ENCODE assay signal across 8 mouse cellular contexts in the genomic region with DNA sequence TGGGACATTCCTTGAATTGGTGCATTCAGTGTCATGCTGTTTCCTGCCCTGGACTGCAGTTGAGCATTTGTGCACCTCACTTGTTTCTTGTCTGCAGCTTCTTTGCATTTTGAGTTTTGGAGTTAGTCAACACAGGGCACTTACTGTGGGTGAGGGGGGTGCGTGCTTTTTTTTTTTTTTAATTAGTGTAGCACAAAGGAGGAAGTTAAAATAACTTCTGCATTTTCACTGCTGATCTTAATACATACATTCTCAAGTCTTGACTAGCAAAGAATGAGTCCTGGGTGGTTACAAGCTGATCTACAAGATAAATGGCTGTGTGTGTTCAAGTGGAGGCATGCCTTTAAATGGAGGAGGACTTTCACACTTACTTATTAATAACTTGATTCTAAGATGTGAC. TPM values are rescaled to one million over a fixed set of nuclear protein-coding genes. Genes with fewer than 3 reads are reported as not detected.
DNase-seq lines count a peak whose midpoint lies in the region; ATAC-seq and TF ChIP-seq lines count a peak whose summit lies in the region.

No protein-coding gene starts in this region.

- peak overlapping the region; percentile 77 for H3K4me2 ChIP-seq in heart, postnatal 0 days (ENCODE audit: low read depth, low read length)
- peak overlapping the region; percentile 74 for H3K4me2 ChIP-seq in hindbrain, embryonic 15.5 days
- peak overlapping the region; percentile 94 for H3K4me2 ChIP-seq in midbrain, embryonic 14.5 days (ENCODE audit: low read length)

- intact Hi-C loops in heart, postnatal 36 days (cut with DNase I): no loop called here

- no peak overlapping the region for H3K27ac ChIP-seq in heart, postnatal 0 days (ENCODE audit: low read depth)
- H3K27ac ChIP-seq in hindbrain, embryonic 15.5 days (replicated peaks): no peak overlapping the region
- no peak overlapping the region for H3K27ac ChIP-seq in midbrain, embryonic 14.5 days (replicated peaks; ENCODE audit: low read depth, low read length)

- no peak for TF ChIP-seq CTCF in heart, postnatal 0 days (IDR thresholded peaks at IDR 0.05; ENCODE audit: low read depth)

- peak overlapping the region; percentile 95 for H3K4me3 ChIP-seq in heart, postnatal 0 days (ENCODE audit: low read depth, low read length)
- H3K4me3 ChIP-seq in hindbrain, embryonic 15.5 days: peak overlapping the region; percentile 98
- H3K4me3 ChIP-seq in midbrain, embryonic 14.5 days (replicated peaks; ENCODE audit: low read depth, low read length): peak overlapping the region; percentile 96

- H3K27me3 ChIP-seq in heart, postnatal 0 days (ENCODE audit: control insufficient read depth, insufficient read depth, low read length): no peaks in the 10 kb centered on the region
- no peaks in the 10 kb centered on the region for H3K27me3 ChIP-seq in hindbrain, embryonic 15.5 days
- no peaks in the 10 kb centered on the region for H3K27me3 ChIP-seq in midbrain, embryonic 14.5 days (ENCODE audit: control insufficient read depth, insufficient read depth, low read length)

- no peaks in the 10 kb centered on the region for H3K9me3 ChIP-seq in heart, postnatal 0 days (replicated peaks; ENCODE audit: control insufficient read depth, low read length)
- H3K9me3 ChIP-seq in hindbrain, embryonic 15.5 days: no peaks in the 10 kb centered on the region
- H3K9me3 ChIP-seq in midbrain, embryonic 14.5 days (ENCODE audit: control insufficient read depth, low read length): no peaks in the 10 kb centered on the region

- ATAC-seq in heart, postnatal 0 days (ENCODE audit: insufficient read depth, low read depth): no peak
- ATAC-seq in activated CD4-positive, CD25-positive, alpha-beta regulatory T cell, adult 4 months: peak; percentile 8
- no peak for ATAC-seq in hindbrain, embryonic 15.5 days (ENCODE audit: low FRiP score, low read depth)
- no peak for ATAC-seq in midbrain, embryonic 14.5 days (ENCODE audit: low FRiP score, low TSS enrichment)

- peaks cover 42% of the 10 kb centered on the region for H3K4me1 ChIP-seq in heart, postnatal 0 days (ENCODE audit: control insufficient read depth, insufficient read depth)
- H3K4me1 ChIP-seq in hindbrain, embryonic 15.5 days (replicated peaks): peaks cover 40% of the 10 kb centered on the region
- H3K4me1 ChIP-seq in midbrain, embryonic 14.5 days (ENCODE audit: control insufficient read depth, insufficient read depth, low read length): peaks cover 27% of the 10 kb centered on the region

- TF ChIP-seq EP300 in heart, postnatal 0 days (IDR thresholded peaks at IDR 0.05; ENCODE audit: low read depth): no peak

- peak; percentile 19 for DNase-seq in heart, postnatal 0 days (ENCODE audit: low spot score)
- DNase-seq in heart, postnatal 36 days: no peak
- no peak for DNase-seq in midbrain, embryonic 14.5 days
- no peak for DNase-seq in MN1 (ENCODE audit: low spot score)
- DNase-seq in layer of hippocampus, postnatal 10 days (ENCODE audit: low spot score in 2 of 2): no peak
- DNase-seq in cerebellum, adult 8-10 months: no peak

- H3K36me3 ChIP-seq in heart, postnatal 0 days (replicated peaks; ENCODE audit: control insufficient read depth, insufficient read depth, low read length): no peaks in the 10 kb centered on the region
- no peaks in the 10 kb centered on the region for H3K36me3 ChIP-seq in hindbrain, embryonic 15.5 days
- H3K36me3 ChIP-seq in midbrain, embryonic 14.5 days (ENCODE audit: control insufficient read depth, insufficient read depth, low read length): no peaks in the 10 kb centered on the region

- WGBS in heart, postnatal 0 days: 45% methylated on average over 1 of the region's 1 CpGs
- WGBS in hindbrain, embryonic 15.5 days: 67% methylated on average over 1 of the region's 1 CpGs
- 89% methylated on average over 1 of the region's 1 CpGs for WGBS in midbrain, embryonic 14.5 days

- peak overlapping the region; percentile 98; the same call in 1 of the 2 replicates for H3K9ac ChIP-seq in heart, postnatal 0 days (replicated peaks; ENCODE audit: low read depth, low read length)
- H3K9ac ChIP-seq in hindbrain, embryonic 15.5 days: peak overlapping the region; percentile 99; the same call in 1 of the 2 replicates
- H3K9ac ChIP-seq in midbrain, embryonic 14.5 days (replicated peaks; ENCODE audit: low read length): no peak overlapping the region

RNA-seq across cellular contexts. Expression of a gene that starts 2.3 kb away (rescaled TPM):
- total RNA-seq in heart, postnatal 0 days (2014; rRNA removed; ENCODE audit: low replicate concordance): 149 and 180 TPM in 2 replicates
- 374 and 375 TPM in 2 replicates for polyA plus RNA-seq in heart, postnatal 0 days (2015; fragmentation: Nextera tagmentation; extraction: Ambion mirVana)
- total RNA-seq in heart, postnatal 36 days (2021): 100 to 1,000 TPM; 135 to 140 TPM
- 100 to 1,000 TPM; 749 to 764 TPM for polyA plus RNA-seq in activated CD4-positive, CD25-positive, alpha-beta regulatory T cell, adult 4 months (2017; shearing (Covaris generic))
- 381 and 397 TPM in 2 replicates for polyA plus RNA-seq in hindbrain, embryonic 15.5 days (2015; fragmentation: Nextera tagmentation; extraction: Ambion mirVana)
- 322 and 338 TPM in 2 replicates for polyA plus RNA-seq in midbrain, embryonic 14.5 days (2014; fragmentation: Nextera tagmentation; extraction: Ambion mirVana)
- 100 to 1,000 TPM; 324 to 330 TPM for total RNA-seq in layer of hippocampus, postnatal 10 days (2021)

RNA-seq across cellular contexts. Expression of a gene that starts 40.2 kb away (rescaled TPM):
- 0.27 TPM in 1 of 2 replicates, not detected in the other for total RNA-seq in heart, postnatal 0 days (2014; rRNA removed; ENCODE audit: low replicate concordance)
- polyA plus RNA-seq in heart, postnatal 0 days (2015; fragmentation: Nextera tagmentation; extraction: Ambion mirVana): 0.22 and 0.33 TPM in 2 replicates
- not detected for total RNA-seq in heart, postnatal 36 days (2021)
- polyA plus RNA-seq in activated CD4-positive, CD25-positive, alpha-beta regulatory T cell, adult 4 months (2017; shearing (Covaris generic)): under 1 TPM in 1 of 2 experiments, not detected in 1; 0.32 TPM
- polyA plus RNA-seq in hindbrain, embryonic 15.5 days (2015; fragmentation: Nextera tagmentation; extraction: Ambion mirVana): not detected in 2 replicates
- 0.27 and 0.39 TPM in 2 replicates for polyA plus RNA-seq in midbrain, embryonic 14.5 days (2014; fragmentation: Nextera tagmentation; extraction: Ambion mirVana)
- total RNA-seq in layer of hippocampus, postnatal 10 days (2021): not detected

RNA-seq across cellular contexts. Expression of a gene that starts 43.7 kb away (rescaled TPM):
- not detected in 2 replicates for total RNA-seq in heart, postnatal 0 days (2014; rRNA removed; ENCODE audit: low replicate concordance)
- polyA plus RNA-seq in heart, postnatal 0 days (2015; fragmentation: Nextera tagmentation; extraction: Ambion mirVana): not detected in 2 replicates
- total RNA-seq in heart, postnatal 36 days (2021): not detected
- not detected for polyA plus RNA-seq in activated CD4-positive, CD25-positive, alpha-beta regulatory T cell, adult 4 months (2017; shearing (Covaris generic))
- not detected in 2 replicates for polyA plus RNA-seq in hindbrain, embryonic 15.5 days (2015; fragmentation: Nextera tagmentation; extraction: Ambion mirVana)
- polyA plus RNA-seq in midbrain, embryonic 14.5 days (2014; fragmentation: Nextera tagmentation; extraction: Ambion mirVana): not detected in 2 replicates
- total RNA-seq in layer of hippocampus, postnatal 10 days (2021): not detected

RNA-seq across cellular contexts. Expression of a gene that starts 46.4 kb away (rescaled TPM):
- 125 and 146 TPM in 2 replicates for total RNA-seq in heart, postnatal 0 days (2014; rRNA removed; ENCODE audit: low replicate concordance)
- 162 and 165 TPM in 2 replicates for polyA plus RNA-seq in heart, postnatal 0 days (2015; fragmentation: Nextera tagmentation; extraction: Ambion mirVana)
- 100 to 1,000 TPM; 102 to 104 TPM for total RNA-seq in heart, postnatal 36 days (2021)
- polyA plus RNA-seq in activated CD4-positive, CD25-positive, alpha-beta regulatory T cell, adult 4 months (2017; shearing (Covaris generic)): 100 to 1,000 TPM; 139 to 184 TPM
- polyA plus RNA-seq in hindbrain, embryonic 15.5 days (2015; fragmentation: Nextera tagmentation; extraction: Ambion mirVana): 212 and 217 TPM in 2 replicates
- polyA plus RNA-seq in midbrain, embryonic 14.5 days (2014; fragmentation: Nextera tagmentation; extraction: Ambion mirVana): 184 and 205 TPM in 2 replicates
- 100 to 1,000 TPM; 141 to 158 TPM for total RNA-seq in layer of hippocampus, postnatal 10 days (2021)

RNA-seq across cellular contexts. Expression of a gene that starts 46.6 kb away (rescaled TPM):
- total RNA-seq in heart, postnatal 0 days (2014; rRNA removed; ENCODE audit: low replicate concordance): 221 and 310 TPM in 2 replicates
- 345 and 362 TPM in 2 replicates for polyA plus RNA-seq in heart, postnatal 0 days (2015; fragmentation: Nextera tagmentation; extraction: Ambion mirVana)
- total RNA-seq in heart, postnatal 36 days (2021): 100 to 1,000 TPM; 145 to 159 TPM
- polyA plus RNA-seq in activated CD4-positive, CD25-positive, alpha-beta regulatory T cell, adult 4 months (2017; shearing (Covaris generic)): 10 to 100 TPM; 80.2 to 97.8 TPM
- 137 and 144 TPM in 2 replicates for polyA plus RNA-seq in hindbrain, embryonic 15.5 days (2015; fragmentation: Nextera tagmentation; extraction: Ambion mirVana)
- polyA plus RNA-seq in midbrain, embryonic 14.5 days (2014; fragmentation: Nextera tagmentation; extraction: Ambion mirVana): 99.0 and 107 TPM in 2 replicates
- 100 to 1,000 TPM; 125 to 130 TPM for total RNA-seq in layer of hippocampus, postnatal 10 days (2021)
